Mouse (Mus musculus) stomach, embryonic 16.5 days (tissue): ENCODE measurements around the gene Pmp22. TPM values are rescaled to one million over a fixed set of nuclear protein-coding genes. Genes with fewer than 3 reads are reported as not detected.

Experiments used
- ATAC-seq: fragments of 200-750 bp; cut with Nextera tagmentation; 2 replicates; pipeline ENCODE4 v1.8.0; 2017; ENCODE audit warnings: moderate number of reproducible peaks, moderate TSS enrichment; ENCODE audit not compliant: insufficient read depth, low FRiP score
- H3K27ac ChIP-seq: fragments of 300-500 bp; sonication (generic); 2 replicates; pipeline ENCODE4 v1.5.1; 2014; ENCODE audit warnings: low read length
- H3K27me3 ChIP-seq: fragments of 300-500 bp; sonication (generic); 2 replicates; pipeline ENCODE4 v1.6.1; 2014; ENCODE audit warnings: low read length, control low read depth, mixed read lengths; ENCODE audit not compliant: control insufficient read depth, insufficient read depth
- H3K36me3 ChIP-seq: fragments of 300-500 bp; sonication (generic); 2 replicates; pipeline ENCODE4 v1.6.1; 2014; ENCODE audit warnings: low read length; ENCODE audit not compliant: control insufficient read depth, insufficient read depth
- H3K4me1 ChIP-seq: fragments of 300-500 bp; sonication (generic); 2 replicates; pipeline ENCODE4 v1.6.1; 2014; ENCODE audit warnings: low read length, control low read depth, mixed read lengths; ENCODE audit not compliant: control insufficient read depth, insufficient read depth
- H3K4me2 ChIP-seq: fragments of 300-500 bp; sonication (generic); 2 replicates; pipeline ENCODE4 v1.6.1; 2014; ENCODE audit warnings: low read depth, low read length, mixed read lengths
- H3K4me3 ChIP-seq: fragments of 300-500 bp; sonication (generic); replicated peaks from 2 replicates; pipeline ENCODE4 v1.5.1; 2014; ENCODE audit warnings: mild to moderate bottlenecking, low read length
- H3K9ac ChIP-seq: fragments of 300-500 bp; sonication (generic); 2 replicates; pipeline ENCODE4 v1.6.1; 2014; ENCODE audit warnings: low read length
- H3K9me3 ChIP-seq: fragments of 300-500 bp; sonication (generic); replicated peaks from 2 replicates; pipeline ENCODE4 v1.6.1; 2016; ENCODE audit warnings: low read length, control low read depth; ENCODE audit not compliant: control insufficient read depth
- WGBS: fragments of 180-500 bp; shearing (Covaris S2); extraction: QIAGEN DNeasy Blood & Tissue Kit; methylation state at CpG from one replicate; pipeline ENCODE4 v1.1.7; 2014; 5-methylcytosine and 5-hydroxymethylcytosine counted together
- polyA plus RNA-seq: library from polyadenylated mRNA; unstranded; fragments of >200 nt; fragmentation: Nextera tagmentation; extraction: Ambion mirVana; gene quantifications from 2 replicates; pipeline ENCODE4 v1.2.1, GENCODE M21; 2015

Pmp22 gene
- polyA plus RNA-seq, 1 experiment from 2014 or later, result 200 TPM

DNA sequence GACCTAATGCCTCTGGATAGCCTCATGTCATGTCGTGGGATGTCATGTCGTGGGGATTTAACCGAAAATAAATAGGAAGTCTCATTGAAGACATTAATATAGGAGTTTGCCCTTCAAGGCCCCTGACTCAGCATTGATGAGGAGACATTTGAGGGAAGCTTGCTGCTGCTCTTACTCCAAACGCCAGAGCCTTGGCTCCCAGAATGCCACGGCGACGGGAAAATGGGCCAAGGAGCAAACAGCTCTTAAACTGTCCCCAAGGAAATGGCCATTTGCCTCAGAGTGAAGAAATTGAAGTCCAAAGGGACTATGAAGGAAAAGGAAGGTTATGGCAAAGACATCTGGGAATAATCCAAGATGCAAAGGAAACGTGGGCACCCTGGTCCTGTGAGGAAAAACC lies 34.8 kb downstream of the Pmp22 start:
- no peak overlapping the region for H3K4me3 ChIP-seq
- ATAC-seq, result no peak
- no peaks in the 10 kb centered on the region for H3K9me3 ChIP-seq
- H3K27ac ChIP-seq, result no peak overlapping the region
- H3K27me3 ChIP-seq, result no peaks in the 10 kb centered on the region
- no peak overlapping the region for H3K4me2 ChIP-seq
- WGBS, result 78% methylated on average over 8 of the region's 8 CpGs
- peaks cover under 1% of the 10 kb centered on the region; the same call in 1 of the 2 replicates for H3K4me1 ChIP-seq
- H3K9ac ChIP-seq, result no peak overlapping the region
- no peaks in the 10 kb centered on the region for H3K36me3 ChIP-seq

DNA sequence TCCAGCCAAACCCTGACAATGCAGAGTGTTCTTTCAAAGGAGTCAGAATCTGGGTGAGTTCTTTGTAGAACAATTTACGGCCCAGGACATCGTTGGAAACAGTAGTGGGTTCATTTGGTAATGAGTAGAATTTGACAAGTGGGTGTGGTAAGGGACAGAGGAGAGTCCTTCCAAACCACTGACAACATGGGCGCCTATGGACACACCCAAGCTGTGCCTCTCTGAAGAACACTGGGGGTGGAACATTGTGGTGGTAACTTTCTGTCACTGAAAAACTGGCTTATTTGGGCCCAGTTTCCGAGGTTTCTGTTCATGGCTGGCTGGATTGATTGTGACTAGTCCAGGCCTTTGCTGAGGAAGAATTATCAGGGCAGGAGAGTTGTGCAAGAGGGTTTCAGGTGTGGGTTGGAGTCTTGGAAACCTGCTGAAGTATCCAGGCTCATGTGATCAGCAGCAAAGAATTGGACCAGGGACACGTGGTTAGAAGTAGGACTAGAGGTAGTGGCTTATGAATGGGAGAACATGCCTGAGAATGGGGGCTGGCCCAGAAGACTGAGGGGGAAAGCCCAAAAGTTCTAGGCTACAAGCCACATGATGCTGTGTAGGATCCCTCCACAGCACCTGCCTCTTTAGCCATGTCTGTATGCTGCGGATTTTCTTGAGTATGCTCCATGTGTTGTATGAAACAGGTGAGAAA lies 35.4 kb downstream of the Pmp22 start:
- WGBS, result 83% methylated on average over 6 of the region's 6 CpGs
- Histone ChIP-seq H3K9me3 (no peaks in the 10 kb centered on the region), H3K36me3 (no peaks in the 10 kb centered on the region), H3K4me1 (peaks cover 5% of the 10 kb centered on the region; the same call in 1 of the 2 replicates), H3K27me3 (no peaks in the 10 kb centered on the region), H3K4me2 (no peak overlapping the region), H3K9ac (no peak overlapping the region), H3K27ac (no peak overlapping the region), H3K4me3 (no peak overlapping the region)
- ATAC-seq, result no peak

DNA sequence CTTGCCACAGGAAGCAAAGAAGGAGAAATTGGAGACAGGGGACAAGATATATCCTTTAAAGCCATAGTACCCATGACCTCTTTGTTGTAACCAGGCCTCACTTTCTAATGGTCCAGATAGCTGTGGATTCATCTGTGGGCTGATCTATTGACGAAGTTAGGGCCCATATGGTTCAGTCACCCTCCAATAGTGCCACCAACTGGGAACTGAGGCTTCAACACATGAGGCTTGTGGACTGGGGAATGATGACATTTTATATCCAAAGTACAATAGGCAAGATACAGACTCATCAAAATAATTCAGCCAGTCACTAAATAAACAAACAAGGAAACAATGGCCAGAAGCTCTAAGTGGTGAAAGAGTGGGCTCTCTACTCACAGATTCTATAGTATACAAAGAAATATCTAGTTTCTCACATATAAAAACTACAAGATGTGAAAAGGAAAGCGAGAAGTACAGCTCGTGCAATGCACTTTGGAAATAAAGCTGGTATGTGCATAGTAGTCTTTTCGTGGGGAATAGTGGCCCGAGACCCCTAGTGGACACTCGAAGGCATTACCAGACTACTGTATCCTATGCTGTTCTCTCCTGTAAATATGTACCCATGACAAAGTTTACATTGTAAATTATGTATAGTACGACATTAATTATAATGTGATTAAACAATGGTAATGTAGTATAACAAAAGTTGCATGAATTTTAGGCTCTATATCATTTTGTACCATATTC lies 36.1 kb downstream of the Pmp22 start:
- Histone ChIP-seq H3K27me3 (no peaks in the 10 kb centered on the region), H3K9me3 (no peaks in the 10 kb centered on the region), H3K4me3 (no peak overlapping the region), H3K36me3 (no peaks in the 10 kb centered on the region), H3K9ac (no peak overlapping the region), H3K4me1 (peaks cover 5% of the 10 kb centered on the region; the same call in 1 of the 2 replicates), H3K27ac (no peak overlapping the region), H3K4me2 (no peak overlapping the region)
- no peak for ATAC-seq
- WGBS, result 48% methylated on average over 7 of the region's 7 CpGs

DNA sequence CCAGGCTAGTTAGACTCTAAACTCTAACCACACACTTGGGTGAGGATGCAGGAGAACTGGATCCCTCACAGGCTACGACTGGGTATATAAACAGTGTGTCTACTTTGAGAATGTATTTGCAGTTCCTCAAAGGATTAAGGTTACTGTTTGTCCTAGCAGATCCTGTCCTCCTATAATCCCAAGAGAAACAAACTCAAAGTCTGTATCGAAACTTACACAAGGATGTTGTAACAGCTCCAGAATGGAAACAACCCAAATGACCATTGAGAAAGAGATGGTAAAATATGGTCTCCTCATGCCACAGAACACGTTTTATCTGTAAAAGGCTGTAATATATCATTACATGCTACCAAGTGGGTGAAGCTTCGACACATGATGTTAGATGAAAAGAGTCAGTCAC lies 39.0 kb downstream of the Pmp22 start:
- Histone ChIP-seq H3K27me3 (no peaks in the 10 kb centered on the region), H3K9ac (no peak overlapping the region), H3K27ac (no peak overlapping the region), H3K4me3 (no peak overlapping the region), H3K36me3 (no peaks in the 10 kb centered on the region), H3K4me2 (no peak overlapping the region), H3K4me1 (peaks cover 5% of the 10 kb centered on the region; the same call in 1 of the 2 replicates), H3K9me3 (no peaks in the 10 kb centered on the region)
- ATAC-seq, result no peak
- 40% methylated on average over 4 of the region's 4 CpGs for WGBS

- peak overlapping the region; percentile 61 for H3K27ac ChIP-seq
- 19% methylated on average over 9 of the region's 9 CpGs for WGBS
- ATAC-seq, result no peak
- H3K4me1 ChIP-seq, result peaks cover 5% of the 10 kb centered on the region; the same call in 1 of the 2 replicates
- no peak overlapping the region for H3K4me3 ChIP-seq
- H3K27me3 ChIP-seq, result no peaks in the 10 kb centered on the region
- no peaks in the 10 kb centered on the region for H3K9me3 ChIP-seq
- H3K36me3 ChIP-seq, result no peaks in the 10 kb centered on the region
- no peak overlapping the region for H3K9ac ChIP-seq
- H3K4me2 ChIP-seq, result no peak overlapping the region
Observed at GRCm38 (mm10) chr11:63168551-63169258, 39.9 kb downstream of the Pmp22 start.

DNA sequence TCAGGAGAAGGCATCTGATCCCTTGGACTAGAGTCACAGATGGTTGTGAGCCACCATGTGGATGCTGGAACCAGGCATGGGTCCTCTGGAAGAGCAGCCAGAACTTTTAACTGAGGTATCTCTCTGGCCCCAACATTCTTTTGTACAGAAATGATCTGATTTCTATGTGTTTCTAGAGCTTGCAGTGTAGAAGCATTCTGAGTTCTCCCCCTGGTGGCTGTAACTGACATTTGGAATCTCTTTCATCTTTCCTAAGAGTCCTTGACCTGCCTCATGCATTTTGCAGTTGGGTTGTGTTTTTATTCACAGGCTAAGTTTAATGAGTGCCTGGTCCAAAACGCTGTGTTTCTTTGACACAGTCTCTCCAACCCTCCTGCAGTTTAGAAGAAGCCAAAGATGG lies 43.2 kb downstream of the Pmp22 start:
- H3K4me3 ChIP-seq, result no peak overlapping the region
- no peak overlapping the region for H3K9ac ChIP-seq
- H3K27ac ChIP-seq, result no peak overlapping the region
- H3K27me3 ChIP-seq, result no peaks in the 10 kb centered on the region
- H3K9me3 ChIP-seq, result no peaks in the 10 kb centered on the region
- H3K36me3 ChIP-seq, result no peaks in the 10 kb centered on the region
- 21% methylated on average over 1 of the region's 1 CpGs for WGBS
- peaks cover 5% of the 10 kb centered on the region; the same call in 1 of the 2 replicates for H3K4me1 ChIP-seq
- ATAC-seq, result no peak
- H3K4me2 ChIP-seq, result no peak overlapping the region

- no peak overlapping the region for H3K4me2 ChIP-seq
- H3K36me3 ChIP-seq, result no peaks in the 10 kb centered on the region
- no peaks in the 10 kb centered on the region for H3K9me3 ChIP-seq
- WGBS, result 79% methylated on average over 5 of the region's 5 CpGs
- no peak overlapping the region for H3K9ac ChIP-seq
- no peaks in the 10 kb centered on the region for H3K27me3 ChIP-seq
- peaks cover 3% of the 10 kb centered on the region; the same call in 1 of the 2 replicates for H3K4me1 ChIP-seq
- H3K4me3 ChIP-seq, result no peak overlapping the region
- no peak overlapping the region for H3K27ac ChIP-seq
- no peak for ATAC-seq
Observed at GRCm38 (mm10) chr11:63173604-63174003, 44.8 kb downstream of the Pmp22 start.

DNA sequence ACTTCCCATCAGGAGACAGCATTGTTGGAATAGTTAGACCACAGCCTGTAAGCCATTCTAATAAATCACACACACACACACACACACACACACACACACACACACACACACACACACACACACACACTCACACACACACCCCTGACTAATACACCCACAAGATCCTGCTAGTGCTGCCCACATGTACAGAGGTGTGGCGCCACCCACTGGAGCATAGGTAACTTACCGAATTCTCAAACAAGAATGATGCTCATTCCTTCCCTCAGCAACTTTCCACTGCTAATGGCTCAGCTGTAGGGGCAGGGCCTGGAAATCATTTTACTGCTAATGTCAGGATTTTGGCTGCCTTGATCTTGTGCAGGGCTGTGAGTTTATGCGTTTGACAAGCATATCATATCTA lies 46.5 kb downstream of the Pmp22 start:
- 37% methylated on average over 3 of the region's 3 CpGs for whole genome bisulfite sequencing
- no peaks in the 10 kb centered on the region for H3K36me3 ChIP-seq
- ATAC-seq, result no peak

DNA sequence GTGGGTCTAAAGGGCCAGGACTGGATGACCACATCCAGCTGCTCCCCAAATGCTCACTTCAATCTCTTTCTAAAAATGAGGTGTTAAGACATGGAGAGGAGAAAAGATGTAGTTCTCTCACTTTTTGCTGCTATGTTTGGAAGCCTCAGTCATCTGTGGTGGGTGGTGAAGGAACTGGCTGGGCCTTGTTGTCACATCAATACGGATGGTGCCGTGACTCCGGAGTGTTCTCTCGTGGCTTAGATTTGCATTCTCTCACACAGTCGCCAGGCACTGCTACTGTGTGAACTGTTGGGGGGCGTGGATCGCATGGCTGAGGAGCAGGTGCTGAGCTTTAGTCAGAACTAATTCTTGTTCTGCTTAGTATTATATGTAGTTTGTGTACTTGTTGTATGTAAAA lies 47.6 kb downstream of the Pmp22 start:
- Histone ChIP-seq H3K4me2 (no peak overlapping the region), H3K27ac (no peak overlapping the region), H3K9ac (no peak overlapping the region), H3K27me3 (no peaks in the 10 kb centered on the region), H3K36me3 (no peaks in the 10 kb centered on the region), H3K4me1 (no peaks in the 10 kb centered on the region), H3K4me3 (no peak overlapping the region), H3K9me3 (no peaks in the 10 kb centered on the region)
- WGBS, result 73% methylated on average over 7 of the region's 7 CpGs
- no peak for ATAC-seq

More for the DNA sequence above, 46.5 kb downstream of the Pmp22 start:
- Histone ChIP-seq H3K27ac (no peak overlapping the region), H3K4me3 (no peak overlapping the region), H3K27me3 (no peaks in the 10 kb centered on the region), H3K4me1 (no peaks in the 10 kb centered on the region), H3K9me3 (no peaks in the 10 kb centered on the region), H3K4me2 (no peak overlapping the region), H3K9ac (no peak overlapping the region)
